Mouse (Mus musculus) CD4-positive naive resting alpha-beta T cell, adult 76 days (primary cell): ENCODE measurements around the gene Sqor. TPM values are rescaled to one million over a fixed set of nuclear protein-coding genes. Genes with fewer than 3 reads are reported as not detected.

Experiments
- total RNA-seq: library from RNA; stranded (reverse); gene quantifications from one replicate; pipeline ENCODE4 v1.2.4, GENCODE M21; 2023

The Sqor gene
- total RNA-seq = 5.0 TPM

GRCm38 (mm10) chr2:122765071-122765793 is at the start of gene Sqor:
Gene Sqor (plus strand): TSS chr2:122765237.

GRCm38 (mm10) chr2:122737894-122738830 is 26.9 kb upstream of the Sqor start, which contains the start of gene Bloc1s6:
Gene Bloc1s6 (plus strand): TSS chr2:122738503.

Other genes starting within 250 kb of the Sqor start
- 0.94 TPM for gene Gatm, start 153.9 kb upstream of the Sqor start, total RNA-seq
- gene AA467197, start 128.3 kb upstream of the Sqor start, total RNA-seq = not detected
- gene Slc30a4, start 62.6 kb upstream of the Sqor start, total RNA-seq = 4.3 TPM
- gene Bloc1s6, start 26.7 kb upstream of the Sqor start, total RNA-seq = 23.6 TPM